Mouse (Mus musculus): ENCODE measurements at regions not wholly inside any gene's neighbourhood (a gene's known extent, or its start where the extent isn't known, plus 50 kb on each side); places are given as distances from the start of the nearest gene placed in this dataset.

- DNase-seq = peak; percentile 48 to 58
Observed at GRCm38 (mm10) chr12:110031326-110031725, 247.5 kb upstream of the Dio3 start.

DNA sequence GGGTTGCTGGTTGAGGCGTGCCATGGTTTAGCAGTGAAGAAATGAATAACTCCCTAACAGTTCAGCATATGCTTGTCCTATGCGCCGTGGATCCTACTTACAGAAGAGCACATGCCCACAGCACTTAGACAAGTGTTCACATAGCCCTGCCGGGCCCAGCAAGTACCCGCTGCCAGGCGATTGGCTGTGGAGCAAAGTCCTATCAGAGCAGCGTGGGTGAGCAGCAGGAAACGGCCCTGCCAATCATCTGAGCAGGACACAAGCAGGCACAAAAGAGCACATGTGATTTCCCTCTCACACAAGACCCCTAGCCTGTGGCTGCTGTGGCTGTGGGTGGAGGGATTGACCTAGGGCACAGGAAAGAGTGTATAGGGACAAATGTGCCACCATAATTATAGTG is 243.7 kb upstream of the Dio3 start:
- DNase-seq = no peak

- no peak for DNase-seq
Observed at GRCm38 (mm10) chr12:110040682-110041081, 238.2 kb upstream of the Dio3 start.

DNA sequence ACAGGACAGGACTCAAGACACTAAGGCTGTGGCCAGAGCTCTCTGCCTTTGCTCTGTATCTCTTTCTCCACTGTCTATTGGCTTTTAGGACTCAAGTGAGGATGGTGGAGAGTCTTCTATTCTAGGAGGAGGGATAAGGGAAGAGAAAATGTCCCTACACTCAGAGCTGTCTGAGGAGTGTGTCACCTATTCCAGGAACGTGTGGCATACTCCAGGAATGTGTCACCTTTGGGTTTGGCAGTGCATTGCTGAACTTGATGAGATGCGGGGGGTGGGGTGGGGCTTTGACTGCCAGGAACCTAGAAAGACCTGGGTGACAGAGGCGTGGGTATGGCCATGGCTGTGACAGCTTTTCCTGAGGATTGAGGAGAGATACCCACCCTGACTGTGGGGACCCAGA is 237.1 kb upstream of the Dio3 start:
- DNase-seq = no peak

GRCm38 (mm10) chr12:110044266-110044665 is 234.6 kb upstream of the Dio3 start:
- DNase-seq = no peak

GRCm38 (mm10) chr12:110044721-110045120 is 234.1 kb upstream of the Dio3 start:
- DNase-seq = peak; percentile 42 to 58

DNA sequence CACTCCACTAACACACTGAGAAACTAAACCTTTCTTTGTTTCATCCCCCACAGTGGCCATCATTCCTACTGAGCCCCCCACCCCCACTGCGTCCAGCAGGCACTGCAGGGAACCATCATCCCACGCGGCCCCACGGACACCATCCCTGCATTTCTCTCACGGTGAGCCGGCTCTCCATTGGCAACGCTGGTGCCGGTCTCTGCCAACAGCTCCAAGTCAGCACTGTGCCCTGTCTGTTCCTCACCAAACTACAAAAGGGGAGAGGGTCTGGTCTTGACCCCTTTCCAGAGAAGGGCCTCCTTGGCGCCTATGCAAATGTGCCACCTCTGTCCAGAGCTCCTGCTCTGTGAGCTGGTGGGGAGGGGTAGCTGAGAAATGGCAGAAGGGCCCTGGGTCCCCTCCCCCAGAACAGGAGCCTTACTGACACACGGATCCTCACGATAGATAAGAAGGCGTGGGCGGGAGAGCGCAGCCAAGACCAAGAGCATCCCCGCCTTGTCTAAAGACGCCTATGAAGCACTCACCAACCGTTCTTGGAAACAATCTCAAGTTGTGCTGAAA is 233.0 kb upstream of the Dio3 start:
- DNase-seq = peak; percentile 27 to 55

GRCm38 (mm10) chr12:110046613-110047012 is 232.3 kb upstream of the Dio3 start:
- DNase-seq = peak in 1 of 2 experiments; percentile 10

DNA sequence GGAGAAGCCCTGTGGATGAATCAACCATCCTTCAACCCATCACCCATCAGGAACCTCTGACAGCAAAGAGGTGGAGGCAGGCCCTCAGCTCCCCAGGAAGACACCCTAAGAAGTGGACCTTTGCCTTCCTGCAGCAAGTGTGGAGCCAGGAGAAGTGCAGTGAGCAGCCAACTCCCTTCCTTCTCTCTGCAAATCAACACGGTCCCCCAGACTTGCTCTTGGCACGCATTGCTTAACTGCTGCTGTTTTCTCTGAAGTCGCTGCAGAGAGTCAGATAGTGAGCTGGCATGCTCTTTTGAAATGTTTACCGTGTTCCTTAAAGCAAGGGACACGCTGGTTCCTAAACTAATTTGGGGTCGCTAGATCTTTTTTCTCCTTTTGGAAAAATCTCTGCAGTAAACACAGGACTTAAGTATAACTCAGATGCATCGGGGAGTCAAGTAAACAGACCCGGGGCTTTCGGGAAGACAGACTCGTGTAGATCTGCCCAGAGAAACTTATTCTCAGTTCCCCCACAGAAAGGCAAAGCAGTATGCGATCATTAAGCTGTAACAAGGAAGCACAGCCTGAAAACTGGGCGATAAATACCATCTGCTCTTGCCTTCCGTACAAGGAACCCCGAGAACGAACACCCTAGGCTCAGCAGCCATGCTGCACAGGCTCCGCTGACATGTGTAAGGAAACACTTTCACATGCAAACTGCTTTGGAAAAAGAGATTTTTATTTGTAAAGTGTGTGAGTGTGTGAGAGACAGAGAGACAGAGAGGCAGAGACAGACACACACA is 231.2 kb upstream of the Dio3 start:
- peak; percentile 48 to 57 for DNase-seq

GRCm38 (mm10) chr12:110049154-110049736 is 229.6 kb upstream of the Dio3 start:
- DNase-seq = peak; percentile 18 to 45

DNA sequence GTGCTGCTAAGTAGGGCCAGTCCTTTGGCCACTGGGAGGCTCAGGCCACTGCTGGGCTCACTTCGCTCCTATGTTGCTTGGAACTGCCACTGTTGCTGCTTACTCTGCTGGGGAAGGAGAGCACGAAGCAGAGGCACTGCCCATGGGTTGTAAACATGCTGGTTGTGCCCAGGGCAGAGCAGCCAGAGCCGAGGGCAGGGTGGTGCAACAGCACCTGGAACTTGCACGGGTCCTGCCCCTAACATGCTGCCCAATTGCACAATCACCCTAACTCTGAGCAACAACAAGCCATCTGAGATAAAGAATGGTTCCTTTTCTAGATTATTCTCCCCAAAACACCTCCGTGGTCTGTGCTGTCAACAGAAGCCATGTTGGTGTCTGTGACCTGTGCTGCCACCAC is 219.5 kb upstream of the Dio3 start:
- no peak for DNase-seq

GRCm38 (mm10) chr12:110061961-110062360 is 216.9 kb upstream of the Dio3 start:
- DNase-seq = no peak

- no peak for DNase-seq
Observed at GRCm38 (mm10) chr12:110063013-110063412, 215.9 kb upstream of the Dio3 start.

GRCm38 (mm10) chr12:110066361-110066885 is 212.4 kb upstream of the Dio3 start:
- DNase-seq = no peak

DNA sequence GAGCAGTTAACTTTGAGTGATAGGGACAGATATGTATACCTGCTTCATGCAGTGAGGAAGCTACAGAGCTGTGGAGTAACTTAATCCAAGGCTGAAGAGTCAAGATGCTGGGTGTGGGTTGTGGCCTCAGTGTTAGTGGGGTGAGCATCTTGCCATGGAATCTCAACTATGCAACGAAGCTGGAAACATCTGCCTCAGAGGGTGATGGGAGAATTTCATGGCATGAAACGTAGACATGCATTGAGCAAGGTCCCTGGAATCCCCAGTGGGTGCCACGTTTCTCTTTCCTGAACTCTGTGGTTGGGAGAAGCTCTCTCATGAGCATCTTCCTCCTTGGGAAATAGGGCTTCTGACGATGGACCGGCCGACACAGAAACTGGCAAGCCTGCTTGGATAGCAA is 208.4 kb upstream of the Dio3 start:
- no peak for DNase-seq

DNA sequence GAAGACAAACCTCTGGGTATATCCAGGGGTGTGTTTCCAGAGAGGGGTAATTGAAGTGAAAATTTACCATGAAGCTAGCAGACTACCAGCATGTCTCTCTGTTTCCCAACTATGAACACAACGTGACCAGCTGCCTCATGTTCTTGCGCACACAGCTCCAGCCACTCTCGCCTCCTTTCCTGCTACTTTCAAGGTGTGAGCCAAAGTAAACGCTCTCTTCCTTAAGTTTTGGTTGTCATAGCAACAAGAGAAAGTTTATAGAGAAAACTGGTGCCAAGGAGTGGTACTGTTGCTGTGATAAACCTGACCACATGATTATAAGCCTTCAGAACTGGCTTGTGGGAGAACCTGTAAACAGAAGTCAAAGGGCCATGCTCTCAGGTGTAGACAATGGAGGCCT is 207.0 kb upstream of the Dio3 start:
- DNase-seq = no peak

- no peak for DNase-seq
Observed at GRCm38 (mm10) chr12:110074921-110075320, 203.9 kb upstream of the Dio3 start.

DNA sequence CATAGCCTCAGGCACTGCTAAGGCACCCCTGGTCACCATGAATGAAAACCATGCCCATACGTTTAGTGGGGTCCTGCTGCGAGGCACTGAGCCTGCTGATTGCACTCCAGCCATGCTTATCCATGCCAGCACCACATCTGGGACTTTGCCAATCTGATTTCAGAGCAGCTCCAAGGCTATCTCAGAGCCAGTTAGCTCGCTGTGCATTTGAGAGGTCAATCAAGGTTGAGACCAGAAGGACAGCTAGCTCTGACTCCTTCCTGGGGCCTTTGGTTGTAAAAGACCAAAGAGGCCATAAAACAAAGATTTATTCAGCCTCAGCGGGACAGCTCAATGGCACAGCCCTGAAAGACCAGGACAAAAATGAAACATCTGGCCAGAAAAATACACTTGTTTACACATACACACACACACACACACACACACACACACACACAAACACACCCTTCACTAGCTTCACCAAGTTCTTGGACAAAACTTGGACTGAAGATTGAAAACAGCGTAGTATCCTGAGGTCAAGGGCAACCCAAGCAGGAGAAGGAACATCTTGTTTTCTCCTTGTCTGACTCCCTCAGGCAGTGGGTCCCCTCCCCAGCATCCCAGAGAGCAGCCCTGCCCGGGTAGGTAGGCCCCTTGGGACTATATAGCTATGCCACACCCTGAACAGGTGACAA is 201.5 kb upstream of the Dio3 start:
- DNase-seq = peak; percentile 59 to 74

- no peak for DNase-seq
Observed at GRCm38 (mm10) chr12:110078081-110078505, 200.8 kb upstream of the Dio3 start.

GRCm38 (mm10) chr12:110081831-110082615 is 196.8 kb upstream of the Dio3 start:
- DNase-seq = no peak

DNA sequence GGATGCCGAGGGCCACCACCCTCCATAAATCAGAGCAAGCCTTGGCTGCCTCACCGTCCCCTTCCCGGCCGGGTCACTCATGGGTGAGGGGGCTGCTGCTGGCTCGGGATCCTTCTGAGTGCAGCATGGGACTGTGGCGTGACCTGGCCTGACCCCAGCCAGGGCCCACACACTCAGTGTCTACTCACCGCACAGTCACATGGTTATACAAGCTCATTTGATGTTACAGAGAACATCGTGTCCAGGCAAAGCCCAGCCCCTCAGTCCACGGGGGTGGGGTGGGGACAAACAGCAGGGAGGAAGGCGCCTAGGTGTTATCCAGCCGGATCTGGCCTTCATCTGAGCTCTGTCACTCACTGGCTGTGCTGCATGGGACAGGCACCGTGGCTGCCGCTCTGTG is 195.9 kb upstream of the Dio3 start:
- DNase-seq = no peak

DNA sequence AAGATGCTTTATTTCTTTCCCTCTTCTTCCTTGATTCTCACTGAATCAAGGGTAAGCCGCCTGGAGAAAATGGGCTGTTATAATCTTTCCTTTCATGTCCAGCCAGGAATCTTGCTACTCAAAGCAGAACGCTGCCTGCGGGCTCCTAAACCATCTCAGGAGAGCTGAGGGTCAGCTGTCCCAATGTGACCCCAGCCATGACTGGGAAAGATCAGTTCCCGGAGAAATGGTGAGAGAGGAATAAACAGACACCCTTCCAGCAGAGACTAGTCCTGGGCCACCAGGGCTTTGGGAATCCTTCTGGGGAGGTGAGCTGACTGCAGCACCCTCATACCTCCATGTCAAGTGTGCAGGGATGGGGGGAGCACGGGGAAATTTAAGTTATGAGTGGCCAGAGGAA is 195.4 kb upstream of the Dio3 start:
- DNase-seq = no peak

DNA sequence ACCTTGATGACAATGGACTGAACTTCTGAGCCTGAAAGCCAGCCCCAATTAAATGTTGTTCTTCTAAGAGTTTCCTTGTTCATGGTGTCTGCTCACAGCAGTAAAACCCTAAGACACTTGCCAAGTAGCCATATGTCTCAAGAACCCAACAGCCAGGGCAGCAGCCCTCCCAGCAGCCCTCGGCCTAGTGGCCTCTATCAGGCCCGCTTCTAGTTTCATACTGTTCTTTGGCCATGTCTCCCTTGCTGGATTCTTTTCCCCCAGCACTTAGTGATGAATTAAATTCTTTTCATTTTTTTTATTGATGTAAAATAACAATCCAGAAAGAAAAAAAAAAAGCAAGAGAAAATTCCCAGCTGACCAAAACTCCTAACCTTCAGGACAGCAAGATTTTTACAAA is 191.9 kb upstream of the Dio3 start:
- peak in 1 of 2 experiments; percentile 20 for DNase-seq

All from cerebellum, postnatal 10 days (tissue).